Mouse (Mus musculus) erythroid progenitor cell, adult 5-6 weeks (primary cell): Measurements from ENCODE around the gene Sema4a. TPM values are rescaled to one million over a fixed set of nuclear protein-coding genes. Genes with fewer than 3 reads are reported as not detected.
A peak's percentile ranks its signal among the peaks of the same experiment; 100 is the strongest.

Experiments used
- ATAC-seq: replicated peaks from 2 replicates; pipeline ENCODE4 v1.8.0; 2016; ENCODE audit warnings: moderate number of reproducible peaks, mild to moderate bottlenecking, moderate TSS enrichment, inconsistent platforms; ENCODE audit not compliant: poor library complexity, low FRiP score, severe bottlenecking
- total RNA-seq, 2 experiments: library from RNA; stranded (forward) in 1 of 2; stranded (reverse) in 1 of 2; fragments of 150-400 nt in 1 of 2; fragments of 186-747, 209-891 nt in 1 of 2; gene quantifications; 2 replicates each; pipeline versions ENCODE4 v1.2.3 to v1.2.4; 2015 to 2017; ENCODE audit warnings: low replicate concordance in 2 of 2

Gene Sema4a
- total RNA-seq, 2 experiments from 2014 or later: 4.5 to 14.7 TPM

GRCm38 (mm10) chr3:88487396-88487795 is 26.4 kb upstream of the Sema4a start:
- no peak for ATAC-seq

GRCm38 (mm10) chr3:88486887-88487286 is 25.9 kb upstream of the Sema4a start:
- ATAC-seq: no peak

GRCm38 (mm10) chr3:88486043-88486442 is 25.1 kb upstream of the Sema4a start:
- no peak for ATAC-seq

GRCm38 (mm10) chr3:88484597-88485316 is 23.8 kb upstream of the Sema4a start:
- ATAC-seq: no peak

- peak; percentile 79 for ATAC-seq
These were observed 22.6 kb upstream of the Sema4a start for GRCm38 (mm10) chr3:88483621-88484020.

- no peak for ATAC-seq
These were observed 22.2 kb upstream of the Sema4a start for GRCm38 (mm10) chr3:88483141-88483540.

- ATAC-seq: no peak
These were observed 21.4 kb upstream of the Sema4a start for GRCm38 (mm10) chr3:88482336-88482735.

GRCm38 (mm10) chr3:88481372-88482040 is 20.5 kb upstream of the Sema4a start:
- ATAC-seq: no peak

- no peak for ATAC-seq
These were observed 19.7 kb upstream of the Sema4a start for GRCm38 (mm10) chr3:88480679-88481078.

- ATAC-seq: no peak
These were observed 18.8 kb upstream of the Sema4a start for GRCm38 (mm10) chr3:88479828-88480227.

- ATAC-seq: no peak
These were observed 18.2 kb upstream of the Sema4a start for GRCm38 (mm10) chr3:88479163-88479562.

GRCm38 (mm10) chr3:88477735-88478134 is 16.8 kb upstream of the Sema4a start:
- ATAC-seq: peak; percentile 90

- no peak for ATAC-seq
These were observed 15.4 kb upstream of the Sema4a start for GRCm38 (mm10) chr3:88476403-88476802.

GRCm38 (mm10) chr3:88473571-88473970 is 12.6 kb upstream of the Sema4a start:
- ATAC-seq: no peak

- ATAC-seq: no peak
These were observed 12.0 kb upstream of the Sema4a start for GRCm38 (mm10) chr3:88473020-88473419.

GRCm38 (mm10) chr3:88470943-88471479 is 10.0 kb upstream of the Sema4a start:
- no peak for ATAC-seq

- ATAC-seq: no peak
These were observed 8.5 kb upstream of the Sema4a start for GRCm38 (mm10) chr3:88469466-88469865.

- ATAC-seq: peak; percentile 92
These were observed 6.3 kb upstream of the Sema4a start for GRCm38 (mm10) chr3:88467116-88467824.

- ATAC-seq: no peak
These were observed 4.1 kb upstream of the Sema4a start for GRCm38 (mm10) chr3:88465127-88465526.

GRCm38 (mm10) chr3:88464425-88464824 is 3.4 kb upstream of the Sema4a start:
- ATAC-seq: no peak

GRCm38 (mm10) chr3:88460029-88460428 is 953 bp downstream of the Sema4a start:
- no peak for ATAC-seq
